Mouse (Mus musculus) E14TG2a.4 (cell line): ENCODE data around the gene Eef1akmt3.

Experiments
- H3K27me3 ChIP-seq: 2 replicates; pipeline ENCODE4 v1.6.1; 2014; ENCODE audit warnings: low read length, control low read depth; ENCODE audit not compliant: insufficient read depth
- H3K36me3 ChIP-seq: 2 replicates; pipeline ENCODE4 v1.6.1; 2014; ENCODE audit warnings: low read length, control low read depth; ENCODE audit not compliant: insufficient read depth
- H3K4me1 ChIP-seq: replicated peaks from 2 replicates; pipeline ENCODE4 v1.6.1; 2014; ENCODE audit warnings: low read depth, low read length, control low read depth
- H3K4me3 ChIP-seq: replicated peaks from 2 replicates; pipeline ENCODE4 v1.5.1; 2014; ENCODE audit warnings: mild to moderate bottlenecking, low read length
- H3K9me3 ChIP-seq: 2 replicates; pipeline ENCODE4 v1.6.1; 2014; ENCODE audit warnings: low read length, control low read depth
- CTCF ChIP-seq: conservative IDR thresholded peaks from 2 replicates; pipeline ENCODE4 v1.5.1; 2014; ENCODE audit warnings: low read length
- NANOG ChIP-seq: IDR thresholded peaks from 2 replicates; pipeline ENCODE4 v1.6.1; 2014; ENCODE audit warnings: borderline replicate concordance, low read length, mixed read lengths
- POU5F1 ChIP-seq: IDR thresholded peaks from 2 replicates; pipeline ENCODE4 v1.6.1; 2014; ENCODE audit warnings: low read length, borderline replicate concordance

Gene Eef1akmt3

DNA sequence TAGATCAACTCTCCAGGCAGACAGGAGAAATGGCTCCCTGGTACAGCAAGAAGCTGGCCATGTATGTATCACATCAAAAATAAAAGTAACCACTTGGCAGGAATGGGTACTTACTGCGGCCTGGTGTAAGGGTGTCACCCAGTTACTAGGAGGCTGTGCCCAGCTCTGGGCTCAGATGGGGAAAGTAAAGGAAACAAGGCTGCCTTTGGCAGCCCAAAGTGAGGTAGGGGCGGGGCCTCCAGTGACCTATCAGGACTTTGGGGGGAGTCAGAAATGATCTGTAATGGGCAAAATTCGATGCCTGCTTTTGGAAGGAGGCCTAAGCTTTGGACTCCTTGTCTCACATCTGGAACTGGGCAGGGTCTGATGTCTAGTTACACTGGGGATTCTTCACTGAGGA lies 59.6 kb downstream of the Eef1akmt3 start:
- Histone ChIP-seq H3K4me1 (peaks cover 84% of the 10 kb centered on the region), H3K9me3 (no peaks in the 10 kb centered on the region), H3K27me3 (no peaks in the 10 kb centered on the region), H3K4me3 (0 out of 2 replicates have a peak overlapping the region, but pooled peaks have one; percentile 23), H3K36me3 (peaks cover 39% of the 10 kb centered on the region)
- TF ChIP-seq CTCF (no peak), NANOG (no peak), POU5F1 (no peak)
